Mouse (Mus musculus) CD8-positive naive resting alpha-beta T cell, adult 2 months (primary cell): Measurements from ENCODE around the gene Qprt.

Experiments
- DNase-seq, 2 experiments: peaks; one replicate each; pipeline ENCODE4 v3.0.0; 2022; ENCODE audit warnings: low read depth in 2 of 2, low spot score in 2 of 2

The Qprt gene

GRCm38 (mm10) chr7:127134821-127135447 lies 12.9 kb upstream of the Qprt start:
- DNase-seq, result no peak

GRCm38 (mm10) chr7:127133125-127133524 lies 11.1 kb upstream of the Qprt start:
- DNase-seq, result no peak

GRCm38 (mm10) chr7:127129638-127130037 lies 7.6 kb upstream of the Qprt start:
- DNase-seq, result no peak

- DNase-seq, result no peak
Observed at GRCm38 (mm10) chr7:127121061-127121910, 740 bp downstream of the Qprt start.

GRCm38 (mm10) chr7:127118671-127119445 lies 3.2 kb downstream of the Qprt start:
- DNase-seq, result no peak

GRCm38 (mm10) chr7:127117948-127118347 lies 4.1 kb downstream of the Qprt start:
- DNase-seq, result no peak

- no peak for DNase-seq
Observed at GRCm38 (mm10) chr7:127116331-127116935, 5.6 kb downstream of the Qprt start.

GRCm38 (mm10) chr7:127114920-127115319 lies 7.1 kb downstream of the Qprt start:
- DNase-seq, result no peak

- DNase-seq, result no peak
Observed at GRCm38 (mm10) chr7:127113614-127114259, 8.3 kb downstream of the Qprt start.

GRCm38 (mm10) chr7:127112921-127113597 lies 9.0 kb downstream of the Qprt start:
- DNase-seq, result no peak

GRCm38 (mm10) chr7:127112251-127112841 lies 9.7 kb downstream of the Qprt start:
- no peak for DNase-seq

- DNase-seq, result peak; percentile 72 to 79
Observed at GRCm38 (mm10) chr7:127111461-127111860, 10.6 kb downstream of the Qprt start.

GRCm38 (mm10) chr7:127110239-127111007 lies 11.6 kb downstream of the Qprt start:
- peak; percentile 64 to 71 for DNase-seq

- no peak for DNase-seq
Observed at GRCm38 (mm10) chr7:127105551-127105950, 16.5 kb downstream of the Qprt start.

GRCm38 (mm10) chr7:127104560-127105332 lies 17.3 kb downstream of the Qprt start:
- peak; percentile 73 to 84 for DNase-seq

GRCm38 (mm10) chr7:127103960-127104359 lies 18.1 kb downstream of the Qprt start:
- DNase-seq, result no peak

GRCm38 (mm10) chr7:127102148-127102547 lies 19.9 kb downstream of the Qprt start:
- DNase-seq, result no peak

GRCm38 (mm10) chr7:127101451-127102016 lies 20.5 kb downstream of the Qprt start:
- DNase-seq, result no peak
